Mouse (Mus musculus): ENCODE data around the gene Pfkfb3.

- TF ChIP-seq CTCF (IDR thresholded peaks at IDR 0.05; ENCODE audit: borderline replicate concordance, extremely low read depth, insufficient read depth, insufficient read length) (no peak), POLR2A (IDR thresholded peaks at IDR 0.05; ENCODE audit: borderline replicate concordance, extremely low read depth, insufficient read depth, insufficient read length, poor library complexity, severe bottlenecking) (no peak)
Observed at GRCm38 (mm10) chr2:11563256-11563655, 9.4 kb upstream of the Pfkfb3 start.

Data from brain, embryonic 14.5 days (tissue).